Mouse (Mus musculus) forebrain, embryonic 15.5 days (tissue): ENCODE results near the gene Gm826. TPM values are rescaled to one million over a fixed set of nuclear protein-coding genes. Genes with fewer than 3 reads are reported as not detected.

Experiments used
- ATAC-seq: fragments of 200-750 bp; cut with Nextera tagmentation; replicated peaks from 2 replicates; pipeline ENCODE4 v1.8.0; 2017; ENCODE audit warnings: mild to moderate bottlenecking, moderate TSS enrichment, moderate library complexity
- H3K27ac ChIP-seq: fragments of 300-500 bp; sonication (generic); replicated peaks from 2 replicates; pipeline ENCODE4 v1.5.1; 2015; ENCODE audit warnings: mild to moderate bottlenecking, inconsistent platforms
- H3K27me3 ChIP-seq: fragments of 300-500 bp; sonication (generic); 2 replicates; pipeline ENCODE4 v1.6.1; 2015; ENCODE audit warnings: inconsistent platforms
- H3K36me3 ChIP-seq: fragments of 300-500 bp; sonication (generic); 2 replicates; pipeline ENCODE4 v1.6.1; 2015; ENCODE audit warnings: mild to moderate bottlenecking, inconsistent platforms
- H3K4me1 ChIP-seq: fragments of 300-500 bp; sonication (generic); 2 replicates; pipeline ENCODE4 v1.6.1; 2015; ENCODE audit warnings: inconsistent platforms
- H3K4me2 ChIP-seq: fragments of 300-500 bp; sonication (generic); replicated peaks from 2 replicates; pipeline ENCODE4 v1.6.1; 2015; ENCODE audit warnings: mild to moderate bottlenecking, inconsistent platforms
- H3K4me3 ChIP-seq: fragments of 300-500 bp; sonication (generic); 2 replicates; pipeline ENCODE4 v1.5.1; 2015; ENCODE audit warnings: mild to moderate bottlenecking, inconsistent platforms
- H3K9ac ChIP-seq: fragments of 300-500 bp; sonication (generic); replicated peaks from 2 replicates; pipeline ENCODE4 v1.6.1; 2015; ENCODE audit warnings: mild to moderate bottlenecking, inconsistent platforms
- H3K9me3 ChIP-seq: fragments of 300-500 bp; sonication (generic); 2 replicates; pipeline ENCODE4 v1.6.1; 2016; ENCODE audit warnings: inconsistent platforms
- WGBS: fragments of 180-500 bp; shearing (Covaris S2); methylation state at CpG from one replicate; pipeline ENCODE4 v1.1.7; 2015; ENCODE audit warnings: mixed read lengths; 5-methylcytosine and 5-hydroxymethylcytosine counted together
- polyA plus RNA-seq: library from polyadenylated mRNA; unstranded; fragments of >200 nt; fragmentation: Nextera tagmentation; extraction: Ambion mirVana; gene quantifications from 2 replicates; pipeline ENCODE4 v1.2.1, GENCODE M21; 2015

Gm826 gene
- polyA plus RNA-seq, 1 experiment from 2014 or later: 0.24 TPM

GRCm38 (mm10) chr2:160321829-160322228 is 12.1 kb downstream of the Gm826 start:
- no peak overlapping the region for H3K27ac ChIP-seq
- H3K9ac ChIP-seq: no peak overlapping the region
- no peaks in the 10 kb centered on the region for H3K27me3 ChIP-seq
- H3K4me1 ChIP-seq: no peaks in the 10 kb centered on the region
- no peaks in the 10 kb centered on the region for H3K9me3 ChIP-seq
- 44% methylated on average over 4 of the region's 4 CpGs for WGBS
- no peaks in the 10 kb centered on the region for H3K36me3 ChIP-seq
- H3K4me2 ChIP-seq: no peak overlapping the region
- no peak for ATAC-seq
- no peak overlapping the region for H3K4me3 ChIP-seq

GRCm38 (mm10) chr2:160318255-160318654 is 15.7 kb downstream of the Gm826 start:
- Histone ChIP-seq H3K4me3 (no peak overlapping the region), H3K4me2 (no peak overlapping the region), H3K36me3 (no peaks in the 10 kb centered on the region), H3K9me3 (no peaks in the 10 kb centered on the region), H3K27me3 (no peaks in the 10 kb centered on the region), H3K9ac (no peak overlapping the region), H3K27ac (no peak overlapping the region), H3K4me1 (0 out of 2 replicates have a peak, but pooled peaks cover 4% of the 10 kb centered on the region)
- 88% methylated on average over 4 of the region's 4 CpGs for WGBS
- no peak for ATAC-seq

- no peak for ATAC-seq
- no peaks in the 10 kb centered on the region for H3K9me3 ChIP-seq
- H3K4me2 ChIP-seq: no peak overlapping the region
- H3K9ac ChIP-seq: no peak overlapping the region
- H3K27ac ChIP-seq: no peak overlapping the region
- 35% methylated on average over 12 of the region's 12 CpGs for WGBS
- no peak overlapping the region for H3K4me3 ChIP-seq
- H3K4me1 ChIP-seq: 0 out of 2 replicates have a peak, but pooled peaks cover 4% of the 10 kb centered on the region
- no peaks in the 10 kb centered on the region for H3K27me3 ChIP-seq
- no peaks in the 10 kb centered on the region for H3K36me3 ChIP-seq
These were observed 20.4 kb downstream of the Gm826 start for GRCm38 (mm10) chr2:160313595-160314007.

GRCm38 (mm10) chr2:160305070-160305469 is 28.9 kb downstream of the Gm826 start:
- ATAC-seq: no peak
- WGBS: 90% methylated on average over 3 of the region's 3 CpGs

GRCm38 (mm10) chr2:160303992-160304391 is 30.0 kb downstream of the Gm826 start:
- Histone ChIP-seq H3K4me1 (no peaks in the 10 kb centered on the region), H3K4me3 (no peak overlapping the region), H3K9ac (no peak overlapping the region), H3K9me3 (no peaks in the 10 kb centered on the region), H3K27ac (no peak overlapping the region), H3K27me3 (no peaks in the 10 kb centered on the region), H3K36me3 (no peaks in the 10 kb centered on the region), H3K4me2 (no peak overlapping the region)
- WGBS: 89% methylated on average over 2 of the region's 2 CpGs
- no peak for ATAC-seq

More at GRCm38 (mm10) chr2:160305070-160305469, 28.9 kb downstream of the Gm826 start:
- no peaks in the 10 kb centered on the region for H3K9me3 ChIP-seq
- no peak overlapping the region for H3K4me2 ChIP-seq
- no peaks in the 10 kb centered on the region for H3K4me1 ChIP-seq
- no peak overlapping the region for H3K27ac ChIP-seq
- H3K4me3 ChIP-seq: no peak overlapping the region
- H3K9ac ChIP-seq: no peak overlapping the region
- H3K36me3 ChIP-seq: no peaks in the 10 kb centered on the region
- no peaks in the 10 kb centered on the region for H3K27me3 ChIP-seq

- Histone ChIP-seq H3K27me3 (no peaks in the 10 kb centered on the region), H3K9me3 (no peaks in the 10 kb centered on the region), H3K4me3 (no peak overlapping the region), H3K27ac (no peak overlapping the region), H3K4me2 (no peak overlapping the region), H3K36me3 (no peaks in the 10 kb centered on the region), H3K4me1 (no peaks in the 10 kb centered on the region), H3K9ac (no peak overlapping the region)
- 69% methylated on average over 4 of the region's 4 CpGs for WGBS
- no peak for ATAC-seq
These were observed 31.9 kb downstream of the Gm826 start for GRCm38 (mm10) chr2:160302013-160302412.

GRCm38 (mm10) chr2:160298586-160298985 is 35.4 kb downstream of the Gm826 start:
- Histone ChIP-seq H3K9ac (no peak overlapping the region), H3K27ac (no peak overlapping the region), H3K4me2 (no peak overlapping the region), H3K36me3 (no peaks in the 10 kb centered on the region), H3K27me3 (no peaks in the 10 kb centered on the region), H3K4me3 (no peak overlapping the region), H3K9me3 (no peaks in the 10 kb centered on the region), H3K4me1 (no peaks in the 10 kb centered on the region)
- no peak for ATAC-seq

- no peak for ATAC-seq
- Histone ChIP-seq H3K4me1 (no peaks in the 10 kb centered on the region), H3K4me3 (no peak overlapping the region), H3K27ac (no peak overlapping the region), H3K9me3 (no peaks in the 10 kb centered on the region), H3K9ac (no peak overlapping the region), H3K36me3 (no peaks in the 10 kb centered on the region), H3K27me3 (no peaks in the 10 kb centered on the region), H3K4me2 (no peak overlapping the region)
- WGBS: 72% methylated on average over 10 of the region's 10 CpGs
These were observed 45.3 kb downstream of the Gm826 start for GRCm38 (mm10) chr2:160288538-160289151.

- H3K36me3 ChIP-seq: no peaks in the 10 kb centered on the region
- H3K4me2 ChIP-seq: no peak overlapping the region
- H3K4me3 ChIP-seq: no peak overlapping the region
- H3K9me3 ChIP-seq: no peaks in the 10 kb centered on the region
- H3K27ac ChIP-seq: no peak overlapping the region
- H3K27me3 ChIP-seq: no peaks in the 10 kb centered on the region
- H3K4me1 ChIP-seq: no peaks in the 10 kb centered on the region
- no peak overlapping the region for H3K9ac ChIP-seq
- ATAC-seq: no peak
- 92% methylated on average over 5 of the region's 5 CpGs for WGBS
These were observed 57.9 kb downstream of the Gm826 start for GRCm38 (mm10) chr2:160275959-160276657.

- ATAC-seq: no peak
- Histone ChIP-seq H3K4me3 (no peak overlapping the region), H3K9ac (no peak overlapping the region), H3K9me3 (no peaks in the 10 kb centered on the region), H3K4me1 (no peaks in the 10 kb centered on the region), H3K4me2 (no peak overlapping the region), H3K27ac (no peak overlapping the region), H3K27me3 (no peaks in the 10 kb centered on the region), H3K36me3 (no peaks in the 10 kb centered on the region)
- WGBS: 93% methylated on average over 11 of the region's 11 CpGs
These were observed 66.0 kb downstream of the Gm826 start for GRCm38 (mm10) chr2:160267828-160268453.

- no peak overlapping the region for H3K27ac ChIP-seq
- 90% methylated on average over 8 of the region's 8 CpGs for WGBS
- H3K36me3 ChIP-seq: no peaks in the 10 kb centered on the region
- no peaks in the 10 kb centered on the region for H3K9me3 ChIP-seq
- H3K27me3 ChIP-seq: no peaks in the 10 kb centered on the region
- no peak overlapping the region for H3K9ac ChIP-seq
- ATAC-seq: no peak
- H3K4me2 ChIP-seq: no peak overlapping the region
- no peaks in the 10 kb centered on the region for H3K4me1 ChIP-seq
- H3K4me3 ChIP-seq: no peak overlapping the region
These were observed 70.1 kb downstream of the Gm826 start for GRCm38 (mm10) chr2:160263861-160264260.

GRCm38 (mm10) chr2:160261538-160261937 is 72.4 kb downstream of the Gm826 start:
- no peaks in the 10 kb centered on the region for H3K4me1 ChIP-seq
- H3K36me3 ChIP-seq: no peaks in the 10 kb centered on the region
- ATAC-seq: no peak
- H3K4me3 ChIP-seq: no peak overlapping the region
- H3K9ac ChIP-seq: no peak overlapping the region
- H3K27me3 ChIP-seq: no peaks in the 10 kb centered on the region
- WGBS: 91% methylated on average over 3 of the region's 3 CpGs
- no peaks in the 10 kb centered on the region for H3K9me3 ChIP-seq
- no peak overlapping the region for H3K27ac ChIP-seq
- H3K4me2 ChIP-seq: no peak overlapping the region
